In genomic region chr2:150786251-150787180, GRCm38 (mm10) we compare ENCODE assay signal across 8 mouse cellular contexts. TPM values are rescaled to one million over a fixed set of nuclear protein-coding genes. Genes with fewer than 3 reads are reported as not detected.
DNase-seq lines count a peak whose midpoint lies in the region; ATAC-seq and TF ChIP-seq lines count a peak whose summit lies in the region.

TSS of gene Pygb (plus strand) at chr2:150786735.

- H3K4me1 ChIP-seq in E14TG2a.4 (replicated peaks; ENCODE audit: low read depth, low read length), result peaks cover 23% of the 10 kb centered on the region
- H3K4me1 ChIP-seq in forebrain, embryonic 11.5 days (replicated peaks; ENCODE audit: control insufficient read depth, insufficient read depth, low read length), result no peaks in the 10 kb centered on the region; the same call in 1 of the 2 replicates
- H3K4me1 ChIP-seq in heart, embryonic 16.5 days (ENCODE audit: control insufficient read depth, insufficient read depth, low read length), result peaks cover 25% of the 10 kb centered on the region
- H3K4me1 ChIP-seq in liver, embryonic 16.5 days (ENCODE audit: control insufficient read depth, low read depth, low read length), result peaks cover 15% of the 10 kb centered on the region
- H3K4me1 ChIP-seq in neural tube, embryonic 13.5 days (replicated peaks), result peaks cover 31% of the 10 kb centered on the region

- peaks cover 33% of the 10 kb centered on the region for H3K27me3 ChIP-seq in E14TG2a.4 (ENCODE audit: insufficient read depth, low read length)
- no peaks in the 10 kb centered on the region for H3K27me3 ChIP-seq in forebrain, embryonic 11.5 days (ENCODE audit: control insufficient read depth, insufficient read depth, low read length)
- no peaks in the 10 kb centered on the region for H3K27me3 ChIP-seq in heart, embryonic 16.5 days (ENCODE audit: control insufficient read depth, insufficient read depth, low read length)
- no peaks in the 10 kb centered on the region; the same call in 1 of the 2 replicates for H3K27me3 ChIP-seq in liver, embryonic 16.5 days (ENCODE audit: control insufficient read depth, insufficient read depth, low read depth, low read length)
- peaks cover 5% of the 10 kb centered on the region; the same call in 1 of the 2 replicates for H3K27me3 ChIP-seq in neural tube, embryonic 13.5 days

- peak within 1 kb of the TSS; percentile 86 for H3K4me3 ChIP-seq in E14TG2a.4 (replicated peaks; ENCODE audit: low read length)
- peak within 1 kb of the TSS; percentile 79 for H3K4me3 ChIP-seq in forebrain, embryonic 11.5 days (ENCODE audit: low read depth, low read length)
- peak within 1 kb of the TSS; percentile 73 for H3K4me3 ChIP-seq in heart, embryonic 16.5 days (ENCODE audit: low read length)
- H3K4me3 ChIP-seq in liver, embryonic 16.5 days (ENCODE audit: low read depth, low read length), result peak within 1 kb of the TSS; percentile 68
- H3K4me3 ChIP-seq in neural tube, embryonic 13.5 days, result peak within 1 kb of the TSS; percentile 87

- H3K9me3 ChIP-seq in E14TG2a.4 (ENCODE audit: low read length), result no peaks in the 10 kb centered on the region
- no peaks in the 10 kb centered on the region for H3K9me3 ChIP-seq in forebrain, embryonic 11.5 days (ENCODE audit: control insufficient read depth, low read length)
- no peaks in the 10 kb centered on the region for H3K9me3 ChIP-seq in heart, embryonic 16.5 days (replicated peaks; ENCODE audit: control insufficient read depth, low read length)
- H3K9me3 ChIP-seq in liver, embryonic 16.5 days (replicated peaks; ENCODE audit: control insufficient read depth, low read length), result no peaks in the 10 kb centered on the region
- no peaks in the 10 kb centered on the region for H3K9me3 ChIP-seq in neural tube, embryonic 13.5 days

- peak within 1 kb of the TSS; percentile 90 for H3K4me2 ChIP-seq in forebrain, embryonic 11.5 days (ENCODE audit: low read depth, low read length, severe bottlenecking)
- peak within 1 kb of the TSS; percentile 81 for H3K4me2 ChIP-seq in heart, embryonic 16.5 days (ENCODE audit: low read depth, low read length)
- peak within 1 kb of the TSS; percentile 78 for H3K4me2 ChIP-seq in liver, embryonic 16.5 days (ENCODE audit: low read depth, low read length)
- H3K4me2 ChIP-seq in neural tube, embryonic 13.5 days, result peak within 1 kb of the TSS; percentile 85

- 3% methylated on average over 56 of the region's 58 CpGs for WGBS in forebrain, embryonic 11.5 days
- 2% methylated on average over 55 of the region's 58 CpGs for WGBS in heart, embryonic 16.5 days
- WGBS in liver, embryonic 16.5 days (ENCODE audit: insufficient replicate concordance), result 2% methylated on average over 55 of the region's 58 CpGs
- 3% methylated on average over 56 of the region's 58 CpGs for WGBS in neural tube, embryonic 13.5 days

- peak; percentile 97 for ATAC-seq in forebrain, embryonic 11.5 days (replicated peaks; ENCODE audit: low FRiP score)
- peak; percentile 94 for ATAC-seq in heart, embryonic 16.5 days (replicated peaks; ENCODE audit: extremely low read depth, insufficient read depth, low FRiP score)
- peak; percentile 90 for ATAC-seq in liver, embryonic 16.5 days (ENCODE audit: low read depth)
- peak; percentile 97 for ATAC-seq in neural tube, embryonic 13.5 days (ENCODE audit: low read depth)

- DNase-seq in c-Kit-positive CD71-positive TER-119-negative erythroid progenitor cells, embryonic 14.5 days (ENCODE audit: low read depth), result peak; percentile 78
- peak; percentile 93 for DNase-seq in forebrain, embryonic 11.5 days (ENCODE audit: low spot score)
- peak; percentile 85 to 92 for DNase-seq in kidney, postnatal 36 days
- DNase-seq in testis, postnatal 14 days (ENCODE audit: low spot score), result peak; percentile 86

- no peaks in the 10 kb centered on the region for H3K36me3 ChIP-seq in E14TG2a.4 (ENCODE audit: insufficient read depth, low read length)
- no peaks in the 10 kb centered on the region for H3K36me3 ChIP-seq in forebrain, embryonic 11.5 days (ENCODE audit: control insufficient read depth, insufficient read depth, low read length)
- peaks cover 7% of the 10 kb centered on the region; the same call in 1 of the 2 replicates for H3K36me3 ChIP-seq in heart, embryonic 16.5 days (ENCODE audit: control insufficient read depth, insufficient read depth)
- no peaks in the 10 kb centered on the region for H3K36me3 ChIP-seq in liver, embryonic 16.5 days (ENCODE audit: control insufficient read depth, insufficient read depth)
- no peaks in the 10 kb centered on the region for H3K36me3 ChIP-seq in neural tube, embryonic 13.5 days

- H3K9ac ChIP-seq in forebrain, embryonic 11.5 days (ENCODE audit: low read length), result peak within 1 kb of the TSS; percentile 67
- peak within 1 kb of the TSS; percentile 87 for H3K9ac ChIP-seq in heart, embryonic 16.5 days (ENCODE audit: low read length)
- H3K9ac ChIP-seq in liver, embryonic 16.5 days (ENCODE audit: low read depth, low read length), result peak within 1 kb of the TSS; percentile 63
- H3K9ac ChIP-seq in neural tube, embryonic 13.5 days, result peak within 1 kb of the TSS; percentile 82

- TF ChIP-seq CTCF in E14TG2a.4 (conservative IDR thresholded peaks at IDR 0.05; ENCODE audit: low read length), result no peak

- H3K27ac ChIP-seq in forebrain, embryonic 11.5 days (ENCODE audit: low read depth, low read length), result no peak within 1 kb of the TSS
- peak within 1 kb of the TSS; percentile 99 for H3K27ac ChIP-seq in heart, embryonic 16.5 days (ENCODE audit: low read length)
- peak within 1 kb of the TSS; percentile 64 for H3K27ac ChIP-seq in liver, embryonic 16.5 days (ENCODE audit: low read length)
- H3K27ac ChIP-seq in neural tube, embryonic 13.5 days (replicated peaks), result peak within 1 kb of the TSS; percentile 81

RNA-seq across cellular contexts. Expression of gene Pygb, which starts in this region (rescaled TPM):
- polyA plus RNA-seq in forebrain, embryonic 11.5 days (2014; fragmentation: Nextera tagmentation; extraction: Ambion mirVana), result 55.6 and 59.4 TPM in 2 replicates
- 243 and 260 TPM in 2 replicates for polyA plus RNA-seq in heart, embryonic 16.5 days (2015; fragmentation: Nextera tagmentation; extraction: Ambion mirVana)
- polyA plus RNA-seq in liver, embryonic 16.5 days (2015; fragmentation: Nextera tagmentation; extraction: Ambion mirVana), result 29.5 and 31.3 TPM in 2 replicates
- 101 TPM in 2 replicates for polyA plus RNA-seq in neural tube, embryonic 13.5 days (2015; fragmentation: Nextera tagmentation; extraction: Ambion mirVana)
